Mouse (Mus musculus): ENCODE data around the gene Pitpnm3. TPM values are rescaled to one million over a fixed set of nuclear protein-coding genes. Genes with fewer than 3 reads are reported as not detected.
A peak's percentile ranks its signal among the peaks of the same experiment; 100 is the strongest.

Pitpnm3 gene
- polyA plus RNA-seq, 1 experiment from 2014 or later: 0.39 TPM

- Histone ChIP-seq H3K9ac (ENCODE audit: low read length) (peak overlapping the region; percentile 51), H3K9me3 (ENCODE audit: control insufficient read depth, low read length) (no peaks in the 10 kb centered on the region), H3K27me3 (ENCODE audit: control insufficient read depth, insufficient read depth, low read length) (peaks cover 8% of the 10 kb centered on the region), H3K4me2 (ENCODE audit: low read length) (peak overlapping the region; percentile 55), H3K27ac (replicated peaks in 1 of 2; ENCODE audit: control insufficient read depth in 1 of 2, insufficient read depth in 1 of 2, low read depth in 2 of 2, low read length in 2 of 2) (peak overlapping the region; percentile 83 to 92), H3K36me3 (ENCODE audit: control insufficient read depth, insufficient read depth, low read length) (no peaks in the 10 kb centered on the region), H3K4me1 (ENCODE audit: control insufficient read depth in 2 of 2, insufficient read depth in 2 of 2, low read length in 2 of 2) (peaks cover 39 to 41% of the 10 kb centered on the region in 2 experiments), H3K4me3 (ENCODE audit: control insufficient read depth in 1 of 2, insufficient read depth in 1 of 2, low read depth in 1 of 2, low read length in 2 of 2) (no peak overlapping the region)
- WGBS: 55% methylated on average over 8 of the region's 8 CpGs
- no peak for ATAC-seq (ENCODE audit: insufficient number of reproducible peaks, insufficient read depth, low FRiP score, low read depth)
Observed at GRCm38 (mm10) chr11:72129032-72129894, 6.3 kb downstream of the Pitpnm3 start.

GRCm38 (mm10) chr11:72127450-72128189 lies 8.0 kb downstream of the Pitpnm3 start:
- Histone ChIP-seq H3K36me3 (ENCODE audit: control insufficient read depth, insufficient read depth, low read length) (no peaks in the 10 kb centered on the region), H3K4me3 (ENCODE audit: control insufficient read depth in 1 of 2, insufficient read depth in 1 of 2, low read depth in 1 of 2, low read length in 2 of 2) (no peak overlapping the region), H3K4me2 (ENCODE audit: low read length) (no peak overlapping the region), H3K9ac (ENCODE audit: low read length) (no peak overlapping the region), H3K27me3 (ENCODE audit: control insufficient read depth, insufficient read depth, low read length) (no peaks in the 10 kb centered on the region), H3K4me1 (ENCODE audit: control insufficient read depth in 2 of 2, insufficient read depth in 2 of 2, low read length in 2 of 2) (peaks cover 34 to 35% of the 10 kb centered on the region in 2 experiments), H3K9me3 (ENCODE audit: control insufficient read depth, low read length) (no peaks in the 10 kb centered on the region), H3K27ac (replicated peaks in 1 of 2; ENCODE audit: control insufficient read depth in 1 of 2, insufficient read depth in 1 of 2, low read depth in 2 of 2, low read length in 2 of 2) (no peak overlapping the region)
- WGBS: 78% methylated on average over 5 of the region's 5 CpGs
- ATAC-seq (ENCODE audit: insufficient number of reproducible peaks, insufficient read depth, low FRiP score, low read depth): no peak

- 65% methylated on average over 3 of the region's 3 CpGs for WGBS
- no peaks in the 10 kb centered on the region for H3K27me3 ChIP-seq (ENCODE audit: control insufficient read depth, insufficient read depth, low read length)
Observed at GRCm38 (mm10) chr11:72125781-72126180, 9.8 kb downstream of the Pitpnm3 start.

GRCm38 (mm10) chr11:72123531-72123930 lies 12.0 kb downstream of the Pitpnm3 start:
- H3K9me3 ChIP-seq (ENCODE audit: control insufficient read depth, low read length): no peaks in the 10 kb centered on the region
- H3K4me1 ChIP-seq (ENCODE audit: control insufficient read depth in 2 of 2, insufficient read depth in 2 of 2, low read length in 2 of 2): no peaks in the 10 kb centered on the region
- no peaks in the 10 kb centered on the region for H3K27me3 ChIP-seq (ENCODE audit: control insufficient read depth, insufficient read depth, low read length)
- H3K4me3 ChIP-seq (ENCODE audit: control insufficient read depth in 1 of 2, insufficient read depth in 1 of 2, low read depth in 1 of 2, low read length in 2 of 2): no peak overlapping the region
- no peak for ATAC-seq (ENCODE audit: insufficient number of reproducible peaks, insufficient read depth, low FRiP score, low read depth)
- no peaks in the 10 kb centered on the region for H3K36me3 ChIP-seq (ENCODE audit: control insufficient read depth, insufficient read depth, low read length)
- WGBS: 74% methylated on average over 4 of the region's 4 CpGs
- no peak overlapping the region for H3K4me2 ChIP-seq (ENCODE audit: low read length)
- H3K9ac ChIP-seq (ENCODE audit: low read length): no peak overlapping the region
- no peak overlapping the region for H3K27ac ChIP-seq (replicated peaks in 1 of 2; ENCODE audit: control insufficient read depth in 1 of 2, insufficient read depth in 1 of 2, low read depth in 2 of 2, low read length in 2 of 2)

More at GRCm38 (mm10) chr11:72125781-72126180, 9.8 kb downstream of the Pitpnm3 start:
- no peak overlapping the region for H3K9ac ChIP-seq (ENCODE audit: low read length)
- peaks cover 16 to 17% of the 10 kb centered on the region in 2 experiments for H3K4me1 ChIP-seq (ENCODE audit: control insufficient read depth in 2 of 2, insufficient read depth in 2 of 2, low read length in 2 of 2)
- no peak overlapping the region for H3K27ac ChIP-seq (replicated peaks in 1 of 2; ENCODE audit: control insufficient read depth in 1 of 2, insufficient read depth in 1 of 2, low read depth in 2 of 2, low read length in 2 of 2)
- no peaks in the 10 kb centered on the region for H3K9me3 ChIP-seq (ENCODE audit: control insufficient read depth, low read length)
- no peak overlapping the region for H3K4me2 ChIP-seq (ENCODE audit: low read length)
- no peak for ATAC-seq (ENCODE audit: insufficient number of reproducible peaks, insufficient read depth, low FRiP score, low read depth)
- no peak overlapping the region for H3K4me3 ChIP-seq (ENCODE audit: control insufficient read depth in 1 of 2, insufficient read depth in 1 of 2, low read depth in 1 of 2, low read length in 2 of 2)
- no peaks in the 10 kb centered on the region for H3K36me3 ChIP-seq (ENCODE audit: control insufficient read depth, insufficient read depth, low read length)

GRCm38 (mm10) chr11:72120354-72120753 lies 15.2 kb downstream of the Pitpnm3 start:
- H3K4me3 ChIP-seq (ENCODE audit: control insufficient read depth in 1 of 2, insufficient read depth in 1 of 2, low read depth in 1 of 2, low read length in 2 of 2): no peak overlapping the region
- no peaks in the 10 kb centered on the region for H3K36me3 ChIP-seq (ENCODE audit: control insufficient read depth, insufficient read depth, low read length)
- WGBS: 84% methylated on average over 6 of the region's 6 CpGs
- H3K27ac ChIP-seq (replicated peaks in 1 of 2; ENCODE audit: control insufficient read depth in 1 of 2, insufficient read depth in 1 of 2, low read depth in 2 of 2, low read length in 2 of 2): no peak overlapping the region
- H3K27me3 ChIP-seq (ENCODE audit: control insufficient read depth, insufficient read depth, low read length): no peaks in the 10 kb centered on the region
- H3K4me1 ChIP-seq (ENCODE audit: control insufficient read depth in 2 of 2, insufficient read depth in 2 of 2, low read length in 2 of 2): no peaks in the 10 kb centered on the region
- H3K4me2 ChIP-seq (ENCODE audit: low read length): no peak overlapping the region
- no peak overlapping the region for H3K9ac ChIP-seq (ENCODE audit: low read length)
- no peaks in the 10 kb centered on the region for H3K9me3 ChIP-seq (ENCODE audit: control insufficient read depth, low read length)
- no peak for ATAC-seq (ENCODE audit: insufficient number of reproducible peaks, insufficient read depth, low FRiP score, low read depth)

GRCm38 (mm10) chr11:72118630-72119029 lies 16.9 kb downstream of the Pitpnm3 start:
- no peaks in the 10 kb centered on the region for H3K27me3 ChIP-seq (ENCODE audit: control insufficient read depth, insufficient read depth, low read length)
- no peak for ATAC-seq (ENCODE audit: insufficient number of reproducible peaks, insufficient read depth, low FRiP score, low read depth)
- no peak overlapping the region for H3K27ac ChIP-seq (replicated peaks in 1 of 2; ENCODE audit: control insufficient read depth in 1 of 2, insufficient read depth in 1 of 2, low read depth in 2 of 2, low read length in 2 of 2)
- H3K4me1 ChIP-seq (ENCODE audit: control insufficient read depth in 2 of 2, insufficient read depth in 2 of 2, low read length in 2 of 2): no peaks in the 10 kb centered on the region
- no peak overlapping the region for H3K4me3 ChIP-seq (ENCODE audit: control insufficient read depth in 1 of 2, insufficient read depth in 1 of 2, low read depth in 1 of 2, low read length in 2 of 2)
- no peak overlapping the region for H3K4me2 ChIP-seq (ENCODE audit: low read length)
- H3K36me3 ChIP-seq (ENCODE audit: control insufficient read depth, insufficient read depth, low read length): no peaks in the 10 kb centered on the region
- no peaks in the 10 kb centered on the region for H3K9me3 ChIP-seq (ENCODE audit: control insufficient read depth, low read length)
- WGBS: 90% methylated on average over 3 of the region's 3 CpGs
- H3K9ac ChIP-seq (ENCODE audit: low read length): no peak overlapping the region

- WGBS: 53% methylated on average over 4 of the region's 4 CpGs
- Histone ChIP-seq H3K9me3 (ENCODE audit: control insufficient read depth, low read length) (no peaks in the 10 kb centered on the region), H3K36me3 (ENCODE audit: control insufficient read depth, insufficient read depth, low read length) (no peaks in the 10 kb centered on the region), H3K9ac (ENCODE audit: low read length) (no peak overlapping the region), H3K27ac (replicated peaks in 1 of 2; ENCODE audit: control insufficient read depth in 1 of 2, insufficient read depth in 1 of 2, low read depth in 2 of 2, low read length in 2 of 2) (no peak overlapping the region), H3K27me3 (ENCODE audit: control insufficient read depth, insufficient read depth, low read length) (no peaks in the 10 kb centered on the region), H3K4me2 (ENCODE audit: low read length) (no peak overlapping the region), H3K4me1 (ENCODE audit: control insufficient read depth in 2 of 2, insufficient read depth in 2 of 2, low read length in 2 of 2) (no peaks in the 10 kb centered on the region), H3K4me3 (ENCODE audit: control insufficient read depth in 1 of 2, insufficient read depth in 1 of 2, low read depth in 1 of 2, low read length in 2 of 2) (no peak overlapping the region)
- ATAC-seq (ENCODE audit: insufficient number of reproducible peaks, insufficient read depth, low FRiP score, low read depth): no peak
Observed at GRCm38 (mm10) chr11:72113296-72113695, 22.3 kb downstream of the Pitpnm3 start.

Measured in heart, embryonic 14.5 days (tissue).